Mouse (Mus musculus) cortical plate, adult 2 months (tissue): ENCODE data around the gene Atp2a2. TPM values are rescaled to one million over a fixed set of nuclear protein-coding genes. Genes with fewer than 3 reads are reported as not detected.
"Not testable (repeated sequence)": the region's sequence is repeated elsewhere in the genome, so short reads cannot be mapped to it uniquely, and the experiment has no call there.

Source experiments
- H3K27ac ChIP-seq: fragments of 200-500 bp; 2 replicates; pipeline ENCODE4 v1.5.1; 2012; ENCODE audit warnings: low read length, control low read depth, inconsistent platforms; ENCODE audit not compliant: insufficient read depth
- H3K4me1 ChIP-seq: fragments of 200-500 bp; 2 replicates; pipeline ENCODE4 v1.6.1; 2011; ENCODE audit warnings: low read length; ENCODE audit not compliant: control insufficient read depth, insufficient read depth
- H3K4me3 ChIP-seq: fragments of 200-500 bp; 2 replicates; pipeline ENCODE4 v1.5.1; 2011; ENCODE audit warnings: mild to moderate bottlenecking, low read length, control low read depth; ENCODE audit not compliant: insufficient read depth
- CTCF ChIP-seq: fragments of 200-500 bp; IDR thresholded peaks from 2 replicates; pipeline ENCODE4 v1.5.1; 2011; ENCODE audit warnings: mild to moderate bottlenecking, control low read depth, low read length; ENCODE audit not compliant: insufficient read depth; ENCODE audit errors: extremely low read depth
- POLR2A ChIP-seq: fragments of 200-500 bp; IDR thresholded peaks from 2 replicates; pipeline ENCODE4 v1.6.1; 2011; ENCODE audit warnings: mild to moderate bottlenecking, low read length, control low read depth; ENCODE audit not compliant: insufficient read depth; ENCODE audit errors: extremely low read depth
- polyA plus RNA-seq: library from polyadenylated mRNA; depleted of rRNA; stranded (reverse); fragments of >200 nt; gene quantifications from 2 replicates; pipeline ENCODE4 v1.2.3, GENCODE M21; 2012

Gene Atp2a2
- polyA plus RNA-seq, 1 experiment, result 354 TPM

GRCm38 (mm10) chr5:122422071-122422964, 79.7 kb downstream of the Atp2a2 start:
- peak overlapping the region; percentile 70 for H3K4me3 ChIP-seq
- H3K27ac ChIP-seq, result 0 out of 2 replicates have a peak overlapping the region, but pooled peaks have one; percentile 26
- TF ChIP-seq CTCF (0 out of 2 replicates have a peak, but pooled peaks have one; percentile 0), POLR2A (0 out of 2 replicates have a peak, but pooled peaks have one; percentile 43)
- peaks cover 2% of the 10 kb centered on the region; the same call in 1 of the 2 replicates for H3K4me1 ChIP-seq

GRCm38 (mm10) chr5:122421271-122422068, 80.6 kb downstream of the Atp2a2 start, which contains the start of gene Anapc7:
Gene Anapc7 (plus strand): TSS chr5:122421693.
- 0 out of 2 replicates have a peak within 1 kb of the TSS, but pooled peaks have one; percentile 26 for H3K27ac ChIP-seq
- TF ChIP-seq CTCF, result no peak
- TF ChIP-seq POLR2A, result no peak
- H3K4me3 ChIP-seq, result peak within 1 kb of the TSS; percentile 70
- H3K4me1 ChIP-seq, result peaks cover 2% of the 10 kb centered on the region; the same call in 1 of the 2 replicates

GRCm38 (mm10) chr5:122420676-122421075, 81.3 kb downstream of the Atp2a2 start:
- H3K4me3 ChIP-seq, H3K27ac ChIP-seq, H3K4me1 ChIP-seq: not testable (repeated sequence)

GRCm38 (mm10) chr5:122415465-122415864, 86.6 kb downstream of the Atp2a2 start:
- no peak overlapping the region for H3K27ac ChIP-seq
- TF ChIP-seq POLR2A (no peak), CTCF (no peak)
- H3K4me1 ChIP-seq, result no peaks in the 10 kb centered on the region
- H3K4me3 ChIP-seq, result no peak overlapping the region

GRCm38 (mm10) chr5:122414351-122414750, 87.7 kb downstream of the Atp2a2 start:
- Histone ChIP-seq H3K4me1 (no peaks in the 10 kb centered on the region), H3K4me3 (no peak overlapping the region), H3K27ac (no peak overlapping the region)
- no peak for TF ChIP-seq CTCF
- TF ChIP-seq POLR2A, result no peak

GRCm38 (mm10) chr5:122412826-122413225, 89.2 kb downstream of the Atp2a2 start:
- Histone ChIP-seq H3K4me3 (no peak overlapping the region), H3K4me1 (no peaks in the 10 kb centered on the region), H3K27ac (no peak overlapping the region)
- TF ChIP-seq CTCF (no peak), POLR2A (no peak)

GRCm38 (mm10) chr5:122411892-122412291, 90.1 kb downstream of the Atp2a2 start:
- H3K27ac ChIP-seq, result no peak overlapping the region
- no peak overlapping the region for H3K4me3 ChIP-seq
- no peaks in the 10 kb centered on the region for H3K4me1 ChIP-seq
- TF ChIP-seq CTCF (no peak), POLR2A (no peak)

GRCm38 (mm10) chr5:122409692-122410645, 92.1 kb downstream of the Atp2a2 start:
- H3K4me1 ChIP-seq, result no peaks in the 10 kb centered on the region
- H3K27ac ChIP-seq, result no peak overlapping the region
- H3K4me3 ChIP-seq, result no peak overlapping the region
- TF ChIP-seq POLR2A (no peak), CTCF (no peak)
